Mouse (Mus musculus) kidney, embryonic 14.5 days (tissue): ENCODE data around the gene BC051665. TPM values are rescaled to one million over a fixed set of nuclear protein-coding genes. Genes with fewer than 3 reads are reported as not detected.

Experiments
- ATAC-seq: fragments of 200-750 bp; cut with Nextera tagmentation; 2 replicates; pipeline ENCODE4 v1.8.0; 2017; ENCODE audit warnings: moderate number of reproducible peaks, mild to moderate bottlenecking, moderate TSS enrichment, moderate library complexity; ENCODE audit not compliant: low FRiP score, low TSS enrichment
- H3K27ac ChIP-seq: fragments of 300-500 bp; sonication (generic); 2 replicates; pipeline ENCODE4 v1.5.1; 2014; ENCODE audit warnings: low read depth, mild to moderate bottlenecking, low read length, moderate library complexity, mixed read lengths
- H3K27me3 ChIP-seq: fragments of 300-500 bp; sonication (generic); 2 replicates; pipeline ENCODE4 v1.6.1; 2014; ENCODE audit warnings: mild to moderate bottlenecking, low read length; ENCODE audit not compliant: control insufficient read depth, insufficient read depth
- H3K36me3 ChIP-seq: fragments of 300-500 bp; sonication (generic); 2 replicates; pipeline ENCODE4 v1.6.1; 2014; ENCODE audit warnings: low read length, mixed read lengths; ENCODE audit not compliant: control insufficient read depth, insufficient read depth
- H3K4me1 ChIP-seq: fragments of 300-500 bp; sonication (generic); 2 replicates; pipeline ENCODE4 v1.6.1; 2014; ENCODE audit warnings: low read length, mixed read lengths; ENCODE audit not compliant: control insufficient read depth, insufficient read depth
- H3K4me2 ChIP-seq: fragments of 300-500 bp; sonication (generic); replicated peaks from 2 replicates; pipeline ENCODE4 v1.6.1; 2014; ENCODE audit warnings: low read depth, mild to moderate bottlenecking, low read length
- H3K4me3 ChIP-seq: fragments of 300-500 bp; sonication (generic); 2 replicates; pipeline ENCODE4 v1.5.1; 2014; ENCODE audit warnings: mild to moderate bottlenecking, low read length
- H3K9ac ChIP-seq: fragments of 300-500 bp; sonication (generic); 2 replicates; pipeline ENCODE4 v1.6.1; 2014; ENCODE audit warnings: low read depth, mild to moderate bottlenecking, low read length, moderate library complexity
- H3K9me3 ChIP-seq: fragments of 300-500 bp; sonication (generic); 2 replicates; pipeline ENCODE4 v1.6.1; 2016; ENCODE audit warnings: low read length; ENCODE audit not compliant: control insufficient read depth
- WGBS: fragments of 180-500 bp; shearing (Covaris S2); extraction: QIAGEN DNeasy Blood & Tissue Kit; methylation state at CpG from one replicate; pipeline ENCODE4 v1.1.7; 2014; 5-methylcytosine and 5-hydroxymethylcytosine counted together
- polyA plus RNA-seq: library from polyadenylated mRNA; unstranded; fragments of >200 nt; fragmentation: Nextera tagmentation; extraction: Ambion mirVana; gene quantifications from 2 replicates; pipeline ENCODE4 v1.2.1, GENCODE M21; 2014

The BC051665 gene
- polyA plus RNA-seq, 1 experiment from 2014 or later, result not detected

- H3K9ac ChIP-seq, result no peak overlapping the region
- H3K4me3 ChIP-seq, result no peak overlapping the region
Observed at GRCm38 (mm10) chr13:60748556-60748955, 37.6 kb downstream of the BC051665 start.

GRCm38 (mm10) chr13:60747201-60747600 lies 39.0 kb downstream of the BC051665 start:
- Histone ChIP-seq H3K9me3 (no peaks in the 10 kb centered on the region), H3K4me3 (no peak overlapping the region), H3K27ac (no peak overlapping the region), H3K4me2 (no peak overlapping the region), H3K9ac (no peak overlapping the region), H3K4me1 (no peaks in the 10 kb centered on the region), H3K36me3 (peaks cover 14% of the 10 kb centered on the region), H3K27me3 (no peaks in the 10 kb centered on the region)
- WGBS, result 100% methylated on average over 1 of the region's 1 CpGs
- ATAC-seq, result no peak

More at GRCm38 (mm10) chr13:60748556-60748955, 37.6 kb downstream of the BC051665 start:
- Histone ChIP-seq H3K27me3 (no peaks in the 10 kb centered on the region), H3K27ac (no peak overlapping the region), H3K4me2 (no peak overlapping the region), H3K4me1 (no peaks in the 10 kb centered on the region), H3K36me3 (peaks cover 26% of the 10 kb centered on the region), H3K9me3 (no peaks in the 10 kb centered on the region)
- WGBS, result 81% methylated on average over 2 of the region's 2 CpGs
- no peak for ATAC-seq

- H3K4me2 ChIP-seq, result no peak overlapping the region
- ATAC-seq, result no peak
- H3K27me3 ChIP-seq, result no peaks in the 10 kb centered on the region
- WGBS, result 45% methylated on average over 1 of the region's 1 CpGs
- H3K36me3 ChIP-seq, result peaks cover 18% of the 10 kb centered on the region
- no peak overlapping the region for H3K9ac ChIP-seq
- no peaks in the 10 kb centered on the region for H3K9me3 ChIP-seq
- H3K4me1 ChIP-seq, result no peaks in the 10 kb centered on the region
- H3K4me3 ChIP-seq, result no peak overlapping the region
- H3K27ac ChIP-seq, result no peak overlapping the region
Observed at GRCm38 (mm10) chr13:60746271-60746670, 39.9 kb downstream of the BC051665 start.

GRCm38 (mm10) chr13:60745358-60745757 lies 40.8 kb downstream of the BC051665 start:
- WGBS, result 93% methylated on average over 12 of the region's 12 CpGs
- Histone ChIP-seq H3K4me2 (no peak overlapping the region), H3K27me3 (no peaks in the 10 kb centered on the region), H3K4me3 (no peak overlapping the region), H3K9me3 (no peaks in the 10 kb centered on the region), H3K27ac (no peak overlapping the region), H3K36me3 (peaks cover 22% of the 10 kb centered on the region), H3K9ac (no peak overlapping the region), H3K4me1 (no peaks in the 10 kb centered on the region)
- no peak for ATAC-seq

GRCm38 (mm10) chr13:60744736-60745135 lies 41.4 kb downstream of the BC051665 start:
- Histone ChIP-seq H3K36me3 (peaks cover 23% of the 10 kb centered on the region), H3K4me1 (no peaks in the 10 kb centered on the region), H3K4me3 (no peak overlapping the region), H3K9ac (no peak overlapping the region), H3K27ac (no peak overlapping the region), H3K27me3 (no peaks in the 10 kb centered on the region), H3K4me2 (no peak overlapping the region), H3K9me3 (no peaks in the 10 kb centered on the region)
- WGBS, result 85% methylated on average over 3 of the region's 3 CpGs
- ATAC-seq, result no peak

- Histone ChIP-seq H3K4me3 (no peak overlapping the region), H3K9me3 (no peaks in the 10 kb centered on the region), H3K4me2 (no peak overlapping the region), H3K36me3 (peaks cover 20% of the 10 kb centered on the region), H3K27me3 (no peaks in the 10 kb centered on the region), H3K27ac (no peak overlapping the region), H3K4me1 (no peaks in the 10 kb centered on the region), H3K9ac (no peak overlapping the region)
- WGBS, result 31% methylated on average over 7 of the region's 7 CpGs
- peak; percentile 65 for ATAC-seq
Observed at GRCm38 (mm10) chr13:60744078-60744460, 42.1 kb downstream of the BC051665 start.

GRCm38 (mm10) chr13:60743381-60744077 lies 42.6 kb downstream of the BC051665 start:
- 0 out of 2 replicates have a peak, but pooled peaks have one; percentile 4 for ATAC-seq

GRCm38 (mm10) chr13:60742611-60743010 lies 43.6 kb downstream of the BC051665 start:
- H3K27ac ChIP-seq, result no peak overlapping the region
- no peak overlapping the region for H3K4me3 ChIP-seq
- H3K4me2 ChIP-seq, result no peak overlapping the region
- no peaks in the 10 kb centered on the region for H3K9me3 ChIP-seq
- ATAC-seq, result no peak
- 89% methylated on average over 3 of the region's 3 CpGs for WGBS
- H3K36me3 ChIP-seq, result peaks cover 20% of the 10 kb centered on the region
- no peaks in the 10 kb centered on the region for H3K27me3 ChIP-seq
- no peak overlapping the region for H3K9ac ChIP-seq
- H3K4me1 ChIP-seq, result peaks cover 3% of the 10 kb centered on the region; the same call in 1 of the 2 replicates

More at GRCm38 (mm10) chr13:60743381-60744077, 42.6 kb downstream of the BC051665 start:
- no peaks in the 10 kb centered on the region for H3K9me3 ChIP-seq
- peaks cover 20% of the 10 kb centered on the region for H3K36me3 ChIP-seq
- no peak overlapping the region for H3K9ac ChIP-seq
- H3K4me3 ChIP-seq, result no peak overlapping the region
- no peak overlapping the region for H3K27ac ChIP-seq
- H3K4me1 ChIP-seq, result no peaks in the 10 kb centered on the region
- no peak overlapping the region for H3K4me2 ChIP-seq
- no peaks in the 10 kb centered on the region for H3K27me3 ChIP-seq
- 78% methylated on average over 13 of the region's 13 CpGs for whole genome bisulfite sequencing

- Histone ChIP-seq H3K27me3 (no peaks in the 10 kb centered on the region), H3K9ac (no peak overlapping the region), H3K9me3 (no peaks in the 10 kb centered on the region), H3K4me2 (no peak overlapping the region), H3K27ac (no peak overlapping the region), H3K36me3 (peaks cover 20% of the 10 kb centered on the region), H3K4me1 (peaks cover 12% of the 10 kb centered on the region), H3K4me3 (no peak overlapping the region)
- 86% methylated on average over 6 of the region's 6 CpGs for WGBS
- ATAC-seq, result no peak
Observed at GRCm38 (mm10) chr13:60740248-60740647, 45.9 kb downstream of the BC051665 start.
